Mouse (Mus musculus): Measurements from ENCODE around the gene Postn.

DNA sequence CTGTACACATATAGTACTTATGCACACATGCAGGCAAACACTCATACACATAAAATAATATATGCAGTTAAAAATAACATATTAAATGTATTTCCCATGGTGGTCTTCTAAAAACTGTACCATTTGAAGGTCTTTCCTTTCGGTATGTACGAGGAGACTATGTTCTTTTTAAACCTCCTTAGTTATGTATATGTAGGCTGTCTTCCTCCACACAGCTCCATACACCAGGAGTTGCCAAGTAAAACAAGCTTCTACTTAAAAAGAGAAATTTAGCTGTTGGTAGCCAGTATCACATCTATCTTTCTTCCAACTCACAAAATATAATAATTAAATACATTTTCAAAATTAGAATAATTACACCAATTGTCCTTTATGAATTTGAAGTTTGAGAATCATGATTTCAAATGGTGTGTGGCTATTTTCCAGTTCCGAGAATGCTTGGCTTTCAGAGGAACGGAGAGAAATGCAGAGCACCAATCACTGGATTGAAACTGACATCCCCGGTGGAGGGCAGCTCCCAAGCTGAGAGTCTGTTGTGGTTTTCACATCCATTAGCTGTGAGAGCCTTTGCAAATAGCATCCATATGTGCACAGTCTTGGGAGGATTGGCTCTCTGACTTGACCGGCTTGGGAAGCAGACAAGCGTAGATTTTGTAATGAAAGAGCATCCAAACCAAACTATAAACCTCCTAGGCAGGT, 52.1 kb downstream of the Postn start:
- TF ChIP-seq CTCF (IDR thresholded peaks at IDR 0.05; ENCODE audit: control insufficient read depth, insufficient read depth, low read length) (no peak), POLR2A (IDR thresholded peaks at IDR 0.05; ENCODE audit: borderline replicate concordance, control insufficient read depth, low read depth, low read length) (no peak)

Data from bone marrow, adult 2 months (tissue).